Mouse (Mus musculus) myocyte (in vitro differentiated cells): ENCODE results near the gene Fam189a1. TPM values are rescaled to one million over a fixed set of nuclear protein-coding genes. Genes with fewer than 3 reads are reported as not detected.

Source experiments
- H3K27me3 ChIP-seq: one replicate; pipeline ENCODE4 v1.6.1; 2011; ENCODE audit not compliant: control insufficient read depth, insufficient read depth, insufficient read length
- H3K36me3 ChIP-seq: one replicate; pipeline ENCODE4 v1.6.1; 2011; ENCODE audit not compliant: control insufficient read depth, insufficient read depth
- H3K4me2 ChIP-seq: one replicate; pipeline ENCODE4 v1.6.1; 2011; ENCODE audit warnings: low read depth, control low read depth
- H3K4me3 ChIP-seq: one replicate; pipeline ENCODE4 v1.5.1; 2011; ENCODE audit warnings: mild to moderate bottlenecking, control low read depth, moderate library complexity
- H3K79me2 ChIP-seq: one replicate; pipeline ENCODE4 v1.6.1; 2011; ENCODE audit not compliant: control insufficient read depth, insufficient read depth
- H3ac ChIP-seq: one replicate; pipeline ENCODE4 v1.6.1; 2011; ENCODE audit not compliant: control insufficient read depth, insufficient read length
- CEBPB ChIP-seq: IDR thresholded peaks from 2 replicates; pipeline ENCODE4 v1.6.1; 2011; ENCODE audit warnings: mild to moderate bottlenecking, moderate library complexity; ENCODE audit not compliant: poor library complexity, insufficient read depth, severe bottlenecking
- E2F4 ChIP-seq: IDR thresholded peaks from one replicate; pipeline ENCODE4 v1.6.1; 2011; ENCODE audit warnings: mild to moderate bottlenecking, control low read depth, moderate library complexity; ENCODE audit not compliant: insufficient read depth
- MAX ChIP-seq: IDR thresholded peaks from one replicate; pipeline ENCODE4 v1.6.1; 2011; ENCODE audit warnings: low read depth, mild to moderate bottlenecking, control low read depth
- MYOD1 ChIP-seq, 3 experiments: IDR thresholded peaks; one replicate each; pipeline ENCODE4 v1.6.1; 2011; ENCODE audit warnings: control low read depth in 2 of 3, low read depth in 2 of 3, mild to moderate bottlenecking in 2 of 3, moderate library complexity in 1 of 3; ENCODE audit not compliant: insufficient read length in 2 of 3, control insufficient read depth in 1 of 3
- MYOG ChIP-seq, 3 experiments: IDR thresholded peaks; one replicate each; pipeline ENCODE4 v1.6.1; 2011; ENCODE audit warnings: control low read depth in 2 of 3, low read depth in 2 of 3, mild to moderate bottlenecking in 2 of 3; ENCODE audit not compliant: insufficient read length in 2 of 3, control insufficient read depth in 1 of 3, insufficient read depth in 1 of 3
- POLR2A ChIP-seq: IDR thresholded peaks from one replicate; pipeline ENCODE4 v1.6.1; 2011; ENCODE audit warnings: low read depth, mild to moderate bottlenecking, control low read depth, moderate library complexity; ENCODE audit not compliant: insufficient read length
- POLR2AphosphoS2 ChIP-seq: IDR thresholded peaks from one replicate; pipeline ENCODE4 v1.6.1; 2011; ENCODE audit warnings: low read depth, control low read depth; ENCODE audit not compliant: insufficient read length
- REST ChIP-seq: IDR thresholded peaks from one replicate; pipeline ENCODE4 v1.6.1; 2011; ENCODE audit warnings: mild to moderate bottlenecking, control low read depth, moderate library complexity; ENCODE audit not compliant: insufficient read depth, insufficient read length
- SRF ChIP-seq: IDR thresholded peaks from one replicate; pipeline ENCODE4 v1.6.1; 2011; ENCODE audit warnings: low read depth; ENCODE audit not compliant: control insufficient read depth, insufficient read length
- TCF12 ChIP-seq: IDR thresholded peaks from one replicate; pipeline ENCODE4 v1.6.1; 2011; ENCODE audit warnings: mild to moderate bottlenecking, control low read depth; ENCODE audit not compliant: poor library complexity, insufficient read depth, severe bottlenecking
- TCF3 ChIP-seq: IDR thresholded peaks from one replicate; pipeline ENCODE4 v1.6.1; 2011; ENCODE audit warnings: low read depth, control low read depth; ENCODE audit not compliant: insufficient read length
- USF1 ChIP-seq: IDR thresholded peaks from one replicate; pipeline ENCODE4 v1.6.1; 2011; ENCODE audit warnings: low read depth, mild to moderate bottlenecking, control low read depth, moderate library complexity
- polyA plus RNA-seq: library from polyadenylated mRNA; unstranded; fragments of >200 nt; fragmentation: generic; extraction: Trizol; gene quantifications from one replicate; pipeline ENCODE4 v1.2.1, GENCODE M21; 2012; ENCODE audit warnings: missing spikeins

Gene Fam189a1
- polyA plus RNA-seq, 1 experiment = 0.38 TPM

- H3ac ChIP-seq = no peak overlapping the region
- no peak overlapping the region for H3K4me2 ChIP-seq
- H3K27me3 ChIP-seq = no peaks in the 10 kb centered on the region
- H3K36me3 ChIP-seq = no peaks in the 10 kb centered on the region
- H3K4me3 ChIP-seq = no peak overlapping the region
- no peaks in the 10 kb centered on the region for H3K79me2 ChIP-seq
- TF ChIP-seq CEBPB (no peak), MYOD1 (IDR thresholded peaks at IDR 0.05; ENCODE audit: control insufficient read depth in 1 of 3, insufficient read length in 2 of 3, low read depth in 2 of 3) (no peak), MYOG (IDR thresholded peaks at IDR 0.05; ENCODE audit: control insufficient read depth in 1 of 3, insufficient read depth in 1 of 3, insufficient read length in 2 of 3, low read depth in 2 of 3) (no peak), USF1 (no peak), POLR2AphosphoS2 (no peak), MAX (no peak), TCF3 (no peak), SRF (no peak), TCF12 (no peak), E2F4 (no peak), REST (no peak), POLR2A (no peak)
Observed at GRCm38 (mm10) chr7:64997743-64998142, 158.6 kb downstream of the Fam189a1 start.

GRCm38 (mm10) chr7:64995946-64996444, 160.4 kb downstream of the Fam189a1 start:
- Histone ChIP-seq H3K36me3 (no peaks in the 10 kb centered on the region), H3K4me2 (no peak overlapping the region), H3ac (no peak overlapping the region), H3K4me3 (no peak overlapping the region), H3K27me3 (no peaks in the 10 kb centered on the region), H3K79me2 (no peaks in the 10 kb centered on the region)
- no peak for TF ChIP-seq TCF12
- no peak for TF ChIP-seq E2F4
- no peak for TF ChIP-seq MAX
- TF ChIP-seq MYOG (IDR thresholded peaks at IDR 0.05; ENCODE audit: control insufficient read depth in 1 of 3, insufficient read depth in 1 of 3, insufficient read length in 2 of 3, low read depth in 2 of 3) = no peak
- TF ChIP-seq MYOD1 (IDR thresholded peaks at IDR 0.05; ENCODE audit: control insufficient read depth in 1 of 3, insufficient read length in 2 of 3, low read depth in 2 of 3) = no peak
- no peak for TF ChIP-seq POLR2A
- TF ChIP-seq USF1 = no peak
- TF ChIP-seq POLR2AphosphoS2 = no peak
- no peak for TF ChIP-seq TCF3
- no peak for TF ChIP-seq REST
- no peak for TF ChIP-seq SRF
- no peak for TF ChIP-seq CEBPB

- Histone ChIP-seq H3K27me3 (peaks cover 6% of the 10 kb centered on the region), H3K4me2 (no peak overlapping the region), H3K36me3 (no peaks in the 10 kb centered on the region), H3K4me3 (no peak overlapping the region), H3ac (no peak overlapping the region), H3K79me2 (no peaks in the 10 kb centered on the region)
- TF ChIP-seq TCF3 (no peak), E2F4 (no peak), USF1 (no peak), SRF (no peak)
Observed at GRCm38 (mm10) chr7:64989406-64989805, 167.0 kb downstream of the Fam189a1 start.

- no peak for TF ChIP-seq MYOD1 (IDR thresholded peaks at IDR 0.05; ENCODE audit: control insufficient read depth in 1 of 3, insufficient read length in 2 of 3, low read depth in 2 of 3)
- TF ChIP-seq SRF = no peak
- no peak for TF ChIP-seq REST
- TF ChIP-seq MAX = no peak
- TF ChIP-seq POLR2AphosphoS2 = no peak
- TF ChIP-seq POLR2A = no peak
- TF ChIP-seq TCF12 = no peak
- no peak for TF ChIP-seq CEBPB
- TF ChIP-seq USF1 = no peak
- no peak for TF ChIP-seq TCF3
- TF ChIP-seq MYOG (IDR thresholded peaks at IDR 0.05; ENCODE audit: control insufficient read depth in 1 of 3, insufficient read depth in 1 of 3, insufficient read length in 2 of 3, low read depth in 2 of 3) = no peak
- TF ChIP-seq E2F4 = no peak
- Histone ChIP-seq H3ac (no peak overlapping the region), H3K79me2 (no peaks in the 10 kb centered on the region), H3K4me2 (no peak overlapping the region), H3K4me3 (no peak overlapping the region), H3K27me3 (peaks cover 6% of the 10 kb centered on the region), H3K36me3 (no peaks in the 10 kb centered on the region)
Observed at GRCm38 (mm10) chr7:64988015-64988414, 168.4 kb downstream of the Fam189a1 start.

GRCm38 (mm10) chr7:64984468-64985120, 171.8 kb downstream of the Fam189a1 start:
- no peak overlapping the region for H3K4me3 ChIP-seq
- H3K36me3 ChIP-seq = no peaks in the 10 kb centered on the region
- TF ChIP-seq MAX (no peak), REST (no peak), TCF12 (no peak), E2F4 (no peak), MYOD1 (IDR thresholded peaks at IDR 0.05; ENCODE audit: control insufficient read depth in 1 of 3, insufficient read length in 2 of 3, low read depth in 2 of 3) (no peak), MYOG (IDR thresholded peaks at IDR 0.05; ENCODE audit: control insufficient read depth in 1 of 3, insufficient read depth in 1 of 3, insufficient read length in 2 of 3, low read depth in 2 of 3) (no peak), POLR2AphosphoS2 (no peak), TCF3 (no peak), CEBPB (no peak), SRF (no peak), POLR2A (no peak), USF1 (no peak)
- H3K4me2 ChIP-seq = no peak overlapping the region
- H3ac ChIP-seq = no peak overlapping the region
- no peaks in the 10 kb centered on the region for H3K79me2 ChIP-seq
- H3K27me3 ChIP-seq = peaks cover 6% of the 10 kb centered on the region
